Mouse (Mus musculus) layer of hippocampus, adult 2 months (tissue): ENCODE measurements at regions not wholly inside any gene's neighbourhood (a gene's known extent, or its start where the extent isn't known, plus 50 kb on each side); places are given as distances from the start of the nearest gene placed in this dataset.

Experiments used
- DNase-seq, 2 experiments: peaks; one replicate each; pipeline ENCODE4 v3.0.0; 2022; ENCODE audit warnings: low spot score in 2 of 2
- H3K27ac ChIP-seq: fragments of 200-600 bp; 2 replicates; pipeline ENCODE4 v1.8.1; 2022
- H3K4me3 ChIP-seq: fragments of 200-600 bp; 2 replicates; pipeline ENCODE4 v1.8.1; 2022; ENCODE audit warnings: mild to moderate bottlenecking
- CTCF ChIP-seq: fragments of 200-600 bp; conservative IDR thresholded peaks from 2 replicates; pipeline ENCODE4 v1.8.1; 2022; ENCODE audit warnings: antibody characterized with exemption, mild to moderate bottlenecking, moderate library complexity

- Histone ChIP-seq H3K4me3 (no peak overlapping the region), H3K27ac (no peak overlapping the region)
- TF ChIP-seq CTCF = no peak
- DNase-seq = no peak
Observed at GRCm38 (mm10) chr9:69705942-69706341, 54.8 kb downstream of the Foxb1 start.

- DNase-seq = no peak
- Histone ChIP-seq H3K4me3 (no peak overlapping the region), H3K27ac (no peak overlapping the region)
- no peak for TF ChIP-seq CTCF
Observed at GRCm38 (mm10) chr9:69705071-69705470, 55.7 kb downstream of the Foxb1 start.

GRCm38 (mm10) chr9:69703731-69704130 lies 57.0 kb downstream of the Foxb1 start:
- H3K27ac ChIP-seq = no peak overlapping the region
- no peak for DNase-seq
- H3K4me3 ChIP-seq = no peak overlapping the region
- TF ChIP-seq CTCF = no peak

GRCm38 (mm10) chr9:69702156-69702928 lies 58.4 kb downstream of the Foxb1 start:
- DNase-seq = no peak
- no peak overlapping the region for H3K4me3 ChIP-seq
- TF ChIP-seq CTCF = no peak
- no peak overlapping the region for H3K27ac ChIP-seq

GRCm38 (mm10) chr9:69700696-69701095 lies 60.0 kb downstream of the Foxb1 start:
- no peak overlapping the region for H3K27ac ChIP-seq
- TF ChIP-seq CTCF = no peak
- no peak overlapping the region for H3K4me3 ChIP-seq
- DNase-seq = no peak

- TF ChIP-seq CTCF = no peak
- DNase-seq = no peak
- H3K27ac ChIP-seq = no peak overlapping the region
- no peak overlapping the region for H3K4me3 ChIP-seq
Observed at GRCm38 (mm10) chr9:69691756-69692155, 69.0 kb downstream of the Foxb1 start.

- TF ChIP-seq CTCF = no peak
- Histone ChIP-seq H3K4me3 (no peak overlapping the region), H3K27ac (no peak overlapping the region)
- DNase-seq = no peak
Observed at GRCm38 (mm10) chr9:69687349-69688123, 73.2 kb downstream of the Foxb1 start.

- DNase-seq = no peak
- H3K4me3 ChIP-seq = no peak overlapping the region
- H3K27ac ChIP-seq = no peak overlapping the region
- TF ChIP-seq CTCF = no peak
Observed at GRCm38 (mm10) chr9:69686766-69687165, 74.0 kb downstream of the Foxb1 start.

GRCm38 (mm10) chr9:69685630-69686029 lies 75.1 kb downstream of the Foxb1 start:
- no peak overlapping the region for H3K4me3 ChIP-seq
- DNase-seq = no peak
- no peak overlapping the region for H3K27ac ChIP-seq
- no peak for TF ChIP-seq CTCF

GRCm38 (mm10) chr9:69681372-69682213 lies 79.1 kb downstream of the Foxb1 start:
- no peak overlapping the region for H3K27ac ChIP-seq
- TF ChIP-seq CTCF = no peak
- H3K4me3 ChIP-seq = no peak overlapping the region
- DNase-seq = no peak

GRCm38 (mm10) chr9:69678634-69679033 lies 82.1 kb downstream of the Foxb1 start:
- Histone ChIP-seq H3K27ac (no peak overlapping the region), H3K4me3 (no peak overlapping the region)
- no peak for TF ChIP-seq CTCF

GRCm38 (mm10) chr9:69673463-69674105 lies 87.2 kb downstream of the Foxb1 start:
- no peak for TF ChIP-seq CTCF
- no peak for DNase-seq
- H3K27ac ChIP-seq = no peak overlapping the region
- no peak overlapping the region for H3K4me3 ChIP-seq

More at GRCm38 (mm10) chr9:69678634-69679033, 82.1 kb downstream of the Foxb1 start:
- DNase-seq = no peak
